Mouse (Mus musculus): ENCODE results near the gene Cyp1a2. TPM values are rescaled to one million over a fixed set of nuclear protein-coding genes. Genes with fewer than 3 reads are reported as not detected.
"Not testable (repeated sequence)": the region's sequence is repeated elsewhere in the genome, so short reads cannot be mapped to it uniquely, and the experiment has no call there.

Cyp1a2 gene
- not detected for total RNA-seq (2021)

GRCm38 (mm10) chr9:57683520-57683919 lies at the start of gene Cyp1a2:
Gene Cyp1a2, minus strand, starts transcription at chr9:57683703.
- no peak for DNase-seq (ENCODE audit: low spot score in 2 of 2)
- intact Hi-C loops (cut with DNase I): no loop called here

GRCm38 (mm10) chr9:57728312-57728711 lies 44.8 kb upstream of the Cyp1a2 start:
- DNase-seq (ENCODE audit: low spot score in 2 of 2): no peak
- intact Hi-C loops (cut with DNase I): no loop called here

GRCm38 (mm10) chr9:57724701-57725100 lies 41.2 kb upstream of the Cyp1a2 start:
- no peak for DNase-seq (ENCODE audit: low spot score in 2 of 2)
- intact Hi-C loops (cut with DNase I): no loop called here

GRCm38 (mm10) chr9:57723796-57724195 lies 40.3 kb upstream of the Cyp1a2 start:
- no peak for DNase-seq (ENCODE audit: low spot score in 2 of 2)
- intact Hi-C loops (cut with DNase I): no loop called here

GRCm38 (mm10) chr9:57723315-57723715 lies 39.8 kb upstream of the Cyp1a2 start:
- intact Hi-C loops (cut with DNase I): no loop called here
- peak; percentile 44 to 50 for DNase-seq (ENCODE audit: low spot score in 2 of 2)

- intact Hi-C loops (cut with DNase I): no loop called here
These were observed 38.9 kb upstream of the Cyp1a2 start for GRCm38 (mm10) chr9:57722371-57722770.

GRCm38 (mm10) chr9:57720736-57721135 lies 37.2 kb upstream of the Cyp1a2 start:
- intact Hi-C loops (cut with DNase I): no loop called here

More at GRCm38 (mm10) chr9:57722371-57722770, 38.9 kb upstream of the Cyp1a2 start:
- no peak for DNase-seq (ENCODE audit: low spot score in 2 of 2)

GRCm38 (mm10) chr9:57718408-57718807 lies 34.9 kb upstream of the Cyp1a2 start:
- intact Hi-C loops (cut with DNase I): no loop called here
- no peak for DNase-seq (ENCODE audit: low spot score in 2 of 2)

More at GRCm38 (mm10) chr9:57720736-57721135, 37.2 kb upstream of the Cyp1a2 start:
- no peak for DNase-seq (ENCODE audit: low spot score in 2 of 2)

GRCm38 (mm10) chr9:57712194-57712593 lies 28.7 kb upstream of the Cyp1a2 start:
- no peak for DNase-seq (ENCODE audit: low spot score in 2 of 2)
- intact Hi-C loops (cut with DNase I): no loop called here

GRCm38 (mm10) chr9:57710214-57710613 lies 26.7 kb upstream of the Cyp1a2 start:
- intact Hi-C loops (cut with DNase I); DNase-seq (ENCODE audit: low spot score in 2 of 2): not testable (repeated sequence)

- DNase-seq (ENCODE audit: low spot score in 2 of 2): peak; percentile 64 to 65
- intact Hi-C loops (cut with DNase I): no loop called here
These were observed 25.3 kb upstream of the Cyp1a2 start for GRCm38 (mm10) chr9:57708720-57709274.

GRCm38 (mm10) chr9:57708068-57708719 lies 24.7 kb upstream of the Cyp1a2 start, which contains the start of gene Edc3:
Gene Edc3, plus strand, starts transcription at chr9:57708540.
- intact Hi-C loops (cut with DNase I): no loop called here

GRCm38 (mm10) chr9:57706496-57706895 lies 23.0 kb upstream of the Cyp1a2 start:
- intact Hi-C loops (cut with DNase I): no loop called here
- DNase-seq (ENCODE audit: low spot score in 2 of 2): no peak

More at GRCm38 (mm10) chr9:57708068-57708719, 24.7 kb upstream of the Cyp1a2 start, which contains the start of gene Edc3:
- DNase-seq (ENCODE audit: low spot score in 2 of 2): peak; percentile 84 to 86

GRCm38 (mm10) chr9:57698466-57699150 lies 15.1 kb upstream of the Cyp1a2 start:
- intact Hi-C loops (cut with DNase I): no loop called here
- DNase-seq (ENCODE audit: low spot score in 2 of 2): peak; percentile 38 to 69

GRCm38 (mm10) chr9:57697380-57697779 lies 13.9 kb upstream of the Cyp1a2 start:
- DNase-seq (ENCODE audit: low spot score in 2 of 2): no peak
- intact Hi-C loops (cut with DNase I): no loop called here

- intact Hi-C loops (cut with DNase I): no loop called here
- peak; percentile 64 to 79 for DNase-seq (ENCODE audit: low spot score in 2 of 2)
These were observed 13.1 kb upstream of the Cyp1a2 start for GRCm38 (mm10) chr9:57696380-57697285.

- no peak for DNase-seq (ENCODE audit: low spot score in 2 of 2)
- intact Hi-C loops (cut with DNase I): no loop called here
These were observed 10.6 kb upstream of the Cyp1a2 start for GRCm38 (mm10) chr9:57694108-57694507.

- intact Hi-C loops (cut with DNase I): no loop called here
- DNase-seq (ENCODE audit: low spot score in 2 of 2): no peak
These were observed 5.1 kb upstream of the Cyp1a2 start for GRCm38 (mm10) chr9:57688606-57689005.

GRCm38 (mm10) chr9:57688158-57688557 lies 4.7 kb upstream of the Cyp1a2 start:
- intact Hi-C loops (cut with DNase I): no loop called here

GRCm38 (mm10) chr9:57687751-57688150 lies 4.2 kb upstream of the Cyp1a2 start, which contains the start of gene Cyp1a1:
Gene Cyp1a1, plus strand, starts transcription at chr9:57687928.
- DNase-seq (ENCODE audit: low spot score in 2 of 2): no peak
- intact Hi-C loops (cut with DNase I): no loop called here

More at GRCm38 (mm10) chr9:57688158-57688557, 4.7 kb upstream of the Cyp1a2 start:
- no peak for DNase-seq (ENCODE audit: low spot score in 2 of 2)

Measured in left cerebral cortex, postnatal 25 days (tissue).